Comparison of ENCODE assay signal across 8 mouse cellular contexts in the genomic region with DNA sequence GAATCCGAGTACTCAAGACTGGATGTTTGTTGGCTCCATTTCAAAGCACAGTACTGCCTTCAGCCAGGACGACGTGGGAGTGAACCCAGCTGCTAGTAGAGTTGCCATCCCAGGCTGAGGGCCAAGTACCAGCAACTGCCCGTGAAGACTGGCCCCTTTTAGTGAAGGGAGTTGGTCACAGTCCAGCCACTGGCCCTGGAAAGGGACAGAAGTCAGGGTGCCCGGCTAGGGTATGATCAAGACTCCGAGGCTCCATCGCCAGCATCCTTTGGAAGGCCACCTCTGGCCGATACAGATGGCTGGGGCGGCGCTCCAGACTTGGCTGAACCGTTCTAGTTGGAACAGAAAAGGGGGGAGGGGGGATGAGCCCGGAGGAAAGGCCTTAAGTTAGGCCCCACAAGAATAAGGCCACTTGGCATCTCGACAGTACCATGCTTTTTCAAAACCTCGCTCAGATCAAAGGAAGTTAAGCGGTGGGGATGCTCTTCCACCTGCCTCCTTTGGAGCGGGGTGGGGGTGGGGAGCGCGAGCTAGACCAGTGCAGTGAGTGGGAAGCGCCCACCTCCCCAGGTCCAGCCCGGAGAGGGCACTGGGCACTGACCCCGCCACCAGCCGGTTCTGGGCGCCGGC. TPM values are rescaled to one million over a fixed set of nuclear protein-coding genes. Genes with fewer than 3 reads are reported as not detected.
DNase-seq lines count a peak whose midpoint lies in the region; ATAC-seq and TF ChIP-seq lines count a peak whose summit lies in the region.

No protein-coding gene starts in this region.

- H3K27ac ChIP-seq in intestine, postnatal 0 days (ENCODE audit: low read depth, low read length), result peak overlapping the region; percentile 96
- peak overlapping the region; percentile 96 for H3K27ac ChIP-seq in midbrain, embryonic 14.5 days (replicated peaks; ENCODE audit: low read depth, low read length)
- H3K27ac ChIP-seq in testis, adult 2 months (ENCODE audit: control insufficient read depth, insufficient read depth, low read depth, low read length), result peak overlapping the region; percentile 84

- H3K36me3 ChIP-seq in intestine, postnatal 0 days (ENCODE audit: control insufficient read depth, insufficient read depth), result peaks cover 24% of the 10 kb centered on the region; the same call in 1 of the 2 replicates
- peaks cover 39% of the 10 kb centered on the region for H3K36me3 ChIP-seq in midbrain, embryonic 14.5 days (ENCODE audit: control insufficient read depth, insufficient read depth, low read length)
- H3K36me3 ChIP-seq in testis, adult 2 months (ENCODE audit: control insufficient read depth, insufficient read depth, low read length), result peaks cover 2% of the 10 kb centered on the region

- peak overlapping the region; percentile 93 for H3K4me3 ChIP-seq in intestine, postnatal 0 days (ENCODE audit: low read depth, low read length)
- H3K4me3 ChIP-seq in midbrain, embryonic 14.5 days (replicated peaks; ENCODE audit: low read depth, low read length), result peak overlapping the region; percentile 92
- H3K4me3 ChIP-seq in testis, adult 2 months (ENCODE audit: control insufficient read depth, low read depth, low read length), result peak overlapping the region; percentile 99

- peak; percentile 74 for DNase-seq in 3134 (ENCODE audit: extremely low read depth, insufficient read length, low spot score)
- DNase-seq in adipocyte (ENCODE audit: low spot score), result peak; percentile 94
- DNase-seq in embryo, embryonic 11 days, result peak; percentile 69
- peak; percentile 35 to 79 for DNase-seq in gastrocnemius, postnatal 4 days (ENCODE audit: low spot score in 2 of 2)
- DNase-seq in left cerebral cortex, postnatal 36 days (ENCODE audit: low spot score in 2 of 2), result peak; percentile 68 to 73
- peak; percentile 66 for DNase-seq in midbrain, embryonic 14.5 days

- no peaks in the 10 kb centered on the region for H3K9me3 ChIP-seq in intestine, postnatal 0 days (ENCODE audit: control insufficient read depth)
- no peaks in the 10 kb centered on the region for H3K9me3 ChIP-seq in midbrain, embryonic 14.5 days (ENCODE audit: control insufficient read depth, low read length)

- WGBS in intestine, postnatal 0 days, result 4% methylated on average over 23 of the region's 24 CpGs
- WGBS in midbrain, embryonic 14.5 days, result under 1% methylated on average over 24 of the region's 24 CpGs

- H3K4me1 ChIP-seq in intestine, postnatal 0 days (replicated peaks; ENCODE audit: control insufficient read depth, insufficient read depth, low read length), result no peaks in the 10 kb centered on the region; the same call in none of the 2 replicates
- peaks cover 23% of the 10 kb centered on the region for H3K4me1 ChIP-seq in midbrain, embryonic 14.5 days (ENCODE audit: control insufficient read depth, insufficient read depth, low read length)
- peaks cover 15% of the 10 kb centered on the region for H3K4me1 ChIP-seq in testis, adult 2 months (ENCODE audit: control insufficient read depth, insufficient read depth, low read length)

- no peaks in the 10 kb centered on the region for H3K27me3 ChIP-seq in intestine, postnatal 0 days (replicated peaks; ENCODE audit: control insufficient read depth, insufficient read depth, low read length)
- no peaks in the 10 kb centered on the region for H3K27me3 ChIP-seq in midbrain, embryonic 14.5 days (ENCODE audit: control insufficient read depth, insufficient read depth, low read length)
- no peaks in the 10 kb centered on the region for H3K27me3 ChIP-seq in testis, adult 2 months (ENCODE audit: control insufficient read depth, insufficient read depth, low read length)

- peak overlapping the region; percentile 94 for H3K9ac ChIP-seq in intestine, postnatal 0 days (ENCODE audit: low read depth, low read length)
- peak overlapping the region; percentile 84 for H3K9ac ChIP-seq in midbrain, embryonic 14.5 days (replicated peaks; ENCODE audit: low read length)

- TF ChIP-seq POLR2A in testis, adult 2 months (IDR thresholded peaks at IDR 0.05; ENCODE audit: control insufficient read depth, low read depth, low read length), result peak; percentile 46; the same call in 1 of the 2 replicates

- ATAC-seq in intestine, postnatal 0 days, result no peak
- peak; percentile 2; the same call in 1 of the 2 replicates for ATAC-seq in midbrain, embryonic 14.5 days (ENCODE audit: low FRiP score, low TSS enrichment)

- intact Hi-C loops in left cerebral cortex, postnatal 36 days (cut with DNase I), result loop anchor here (1.0 to 5.0 kb wide), 2 partner anchors 43 to 47 kb away; a partner anchor contains a TSS

- H3K4me2 ChIP-seq in intestine, postnatal 0 days (replicated peaks; ENCODE audit: low read depth), result peak overlapping the region; percentile 96
- H3K4me2 ChIP-seq in midbrain, embryonic 14.5 days (ENCODE audit: low read length), result peak overlapping the region; percentile 90

- no peak for TF ChIP-seq CTCF in intestine, postnatal 0 days (IDR thresholded peaks at IDR 0.05; ENCODE audit: low read depth)
- TF ChIP-seq CTCF in testis, adult 2 months (IDR thresholded peaks at IDR 0.05; ENCODE audit: control insufficient read depth, insufficient read depth, insufficient replicate concordance, low read depth, low read length), result no peak

RNA-seq across cellular contexts. Expression of a gene that starts 0.7 kb away (rescaled TPM):
- 10 to 100 TPM; 15.9 to 20.7 TPM for total RNA-seq in gastrocnemius, postnatal 4 days (2021)
- polyA plus RNA-seq in intestine, postnatal 0 days (2015; fragmentation: Nextera tagmentation; extraction: Ambion mirVana), result 19.9 and 22.7 TPM in 2 replicates
- total RNA-seq in left cerebral cortex, postnatal 36 days (2021), result 10 to 100 TPM; 31.4 to 35.2 TPM
- polyA plus RNA-seq in midbrain, embryonic 14.5 days (2014; fragmentation: Nextera tagmentation; extraction: Ambion mirVana), result 57.3 and 59.1 TPM in 2 replicates
- 49.4 and 54.1 TPM in 2 replicates for polyA plus RNA-seq in testis, adult 2 months (2012; rRNA removed)

RNA-seq across cellular contexts. Expression of a gene that starts 1.2 kb away (rescaled TPM):
- 10 to 100 TPM; 47.5 to 49.5 TPM for total RNA-seq in gastrocnemius, postnatal 4 days (2021)
- polyA plus RNA-seq in intestine, postnatal 0 days (2015; fragmentation: Nextera tagmentation; extraction: Ambion mirVana), result 58.8 and 59.4 TPM in 2 replicates
- total RNA-seq in left cerebral cortex, postnatal 36 days (2021), result 10 to 100 TPM; 75.1 to 84.6 TPM
- polyA plus RNA-seq in midbrain, embryonic 14.5 days (2014; fragmentation: Nextera tagmentation; extraction: Ambion mirVana), result 85.1 and 110 TPM in 2 replicates
- polyA plus RNA-seq in testis, adult 2 months (2012; rRNA removed), result 195 and 219 TPM in 2 replicates

RNA-seq across cellular contexts. Expression of a gene that starts 12.2 kb away (rescaled TPM):
- under 1 TPM; 0.34 to 0.47 TPM for total RNA-seq in gastrocnemius, postnatal 4 days (2021)
- 0.17 and 0.24 TPM in 2 replicates for polyA plus RNA-seq in intestine, postnatal 0 days (2015; fragmentation: Nextera tagmentation; extraction: Ambion mirVana)
- total RNA-seq in left cerebral cortex, postnatal 36 days (2021), result 10 to 100 TPM; 48.4 to 58.0 TPM
- polyA plus RNA-seq in midbrain, embryonic 14.5 days (2014; fragmentation: Nextera tagmentation; extraction: Ambion mirVana), result 16.9 and 18.5 TPM in 2 replicates
- 0.23 and 0.32 TPM in 2 replicates for polyA plus RNA-seq in testis, adult 2 months (2012; rRNA removed)

RNA-seq across cellular contexts. Expression of a gene that starts 31.0 kb away (rescaled TPM):
- not detected for total RNA-seq in gastrocnemius, postnatal 4 days (2021)
- 0.03 and 0.04 TPM in 2 replicates for polyA plus RNA-seq in intestine, postnatal 0 days (2015; fragmentation: Nextera tagmentation; extraction: Ambion mirVana)
- 10 to 100 TPM; 40.4 to 67.2 TPM for total RNA-seq in left cerebral cortex, postnatal 36 days (2021)
- 9.6 and 10.7 TPM in 2 replicates for polyA plus RNA-seq in midbrain, embryonic 14.5 days (2014; fragmentation: Nextera tagmentation; extraction: Ambion mirVana)
- polyA plus RNA-seq in testis, adult 2 months (2012; rRNA removed), result 7.2 and 9.3 TPM in 2 replicates

RNA-seq across cellular contexts. Expression of a gene that starts 47.8 kb away (rescaled TPM):
- 10 to 100 TPM; 15.1 to 15.5 TPM for total RNA-seq in gastrocnemius, postnatal 4 days (2021)
- 10.4 and 11.5 TPM in 2 replicates for polyA plus RNA-seq in intestine, postnatal 0 days (2015; fragmentation: Nextera tagmentation; extraction: Ambion mirVana)
- 10 to 100 TPM; 20.8 to 28.1 TPM for total RNA-seq in left cerebral cortex, postnatal 36 days (2021)
- 11.4 and 13.4 TPM in 2 replicates for polyA plus RNA-seq in midbrain, embryonic 14.5 days (2014; fragmentation: Nextera tagmentation; extraction: Ambion mirVana)
- polyA plus RNA-seq in testis, adult 2 months (2012; rRNA removed), result 61.0 and 64.0 TPM in 2 replicates

Comparison
In these comparisons a context has a peak if more than half of its experiments do, and no peak if none do; other contexts are left out.
1. RNA of a gene that starts 12.2 kb away (polyA plus RNA-seq): 16.9 to 18.5 TPM in midbrain, embryonic 14.5 days; 0.23 to 0.32 TPM in testis, adult 2 months and 0.17 to 0.24 TPM in intestine, postnatal 0 days; every median in the first group is over 10 times any median in the second.
2. Peak in every context shown above with its lines, with median percentiles within 50 percentile points of each other: DNase-seq, H3K27ac ChIP-seq and H3K4me3 ChIP-seq.